Mouse (Mus musculus): ENCODE data around the gene Iqcn.

GRCm38 (mm10) chr8:70746676-70747075 lies 43.4 kb downstream of the Iqcn start:
- TF ChIP-seq CTCF (IDR thresholded peaks at IDR 0.05; ENCODE audit: low read depth, low read length) = no peak
- no peak for TF ChIP-seq POLR2A (IDR thresholded peaks at IDR 0.05; ENCODE audit: borderline replicate concordance, low read depth, low read length)
